ENCODE assay signal across 10 mouse cellular contexts in the genomic region with DNA sequence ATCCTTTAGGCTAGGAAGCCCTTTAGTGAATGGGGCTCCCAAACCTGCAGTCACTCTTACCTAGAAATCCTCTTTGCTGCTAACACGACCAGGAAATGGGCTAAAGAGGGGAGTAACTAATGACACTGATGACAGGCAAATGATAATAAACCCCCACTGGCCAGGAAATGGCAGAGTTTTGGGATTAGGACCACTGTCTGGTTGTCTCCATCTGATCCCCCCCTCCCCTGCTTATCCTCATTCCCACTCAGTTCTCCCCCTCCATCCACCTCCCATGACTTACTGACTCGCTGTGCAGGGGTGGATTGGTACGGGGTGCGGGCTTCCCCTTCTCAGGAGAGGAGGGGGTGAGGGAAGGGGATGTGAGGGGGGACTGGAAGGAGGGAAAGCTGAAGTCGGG. TPM values are rescaled to one million over a fixed set of nuclear protein-coding genes. Genes with fewer than 3 reads are reported as not detected.
DNase-seq lines count a peak whose midpoint lies in the region; ATAC-seq and TF ChIP-seq lines count a peak whose summit lies in the region.
"Had no signal": no experiment of that assay in that cellular context is flagged by ENCODE, and none has a peak within 500 bp of the region (broad histone marks: within the 10 kb centered on the region; RNA-seq: fewer than 3 reads in every experiment).

No protein-coding gene starts in this region.

- H3K4me2 ChIP-seq in heart, embryonic 14.5 days (ENCODE audit: low read length): peak overlapping the region; percentile 98
- peak overlapping the region; percentile 86 for H3K4me2 ChIP-seq in limb, embryonic 13.5 days (replicated peaks)
- no peak overlapping the region for H3K4me2 ChIP-seq in forebrain, embryonic 14.5 days (ENCODE audit: low read length)

- intact Hi-C loops in heart, postnatal 36 days (cut with DNase I): no loop called here

- no peak for TF ChIP-seq CTCF in spleen, adult 2 months (IDR thresholded peaks at IDR 0.05; ENCODE audit: extremely low read depth, insufficient read depth, insufficient read length, insufficient replicate concordance)

- peak overlapping the region in 1 of 2 experiments; percentile 80; a peak in 2 of 4 replicates for H3K27ac ChIP-seq in heart, embryonic 14.5 days (replicated peaks in 1 of 2; ENCODE audit: control insufficient read depth in 1 of 2, insufficient read depth in 1 of 2, low read depth in 2 of 2, low read length in 2 of 2)
- peak overlapping the region; percentile 89 for H3K27ac ChIP-seq in spleen, adult 2 months (ENCODE audit: insufficient read depth, low read length)
- H3K27ac ChIP-seq in limb, embryonic 13.5 days: no peak overlapping the region
- H3K27ac ChIP-seq in forebrain, embryonic 14.5 days (ENCODE audit: low read depth, low read length): no peak overlapping the region

- WGBS in heart, embryonic 14.5 days: 30% methylated on average over 5 of the region's 5 CpGs
- WGBS in spleen, adult 2 months: 42% methylated on average over 5 of the region's 5 CpGs
- WGBS in limb, embryonic 13.5 days: 36% methylated on average over 5 of the region's 5 CpGs
- WGBS in forebrain, embryonic 14.5 days: 27% methylated on average over 5 of the region's 5 CpGs

- H3K9me3 ChIP-seq in heart, embryonic 14.5 days (ENCODE audit: control insufficient read depth, low read length): no peaks in the 10 kb centered on the region
- H3K9me3 ChIP-seq in limb, embryonic 13.5 days: no peaks in the 10 kb centered on the region
- H3K9me3 ChIP-seq in forebrain, embryonic 14.5 days (replicated peaks; ENCODE audit: control insufficient read depth, low read length): no peaks in the 10 kb centered on the region

- H3K9ac ChIP-seq in heart, embryonic 14.5 days (ENCODE audit: low read length): no peak overlapping the region
- H3K9ac ChIP-seq in limb, embryonic 13.5 days: no peak overlapping the region
- no peak overlapping the region for H3K9ac ChIP-seq in forebrain, embryonic 14.5 days (ENCODE audit: low read length)

- peak overlapping the region in 1 of 2 experiments; percentile 67; a peak in 3 of 4 replicates for H3K4me3 ChIP-seq in heart, embryonic 14.5 days (ENCODE audit: control insufficient read depth in 1 of 2, insufficient read depth in 1 of 2, low read depth in 1 of 2, low read length in 2 of 2)
- H3K4me3 ChIP-seq in spleen, adult 2 months (ENCODE audit: extremely low read depth, insufficient read depth, insufficient read length): peak overlapping the region; percentile 88
- peak overlapping the region; percentile 66 for H3K4me3 ChIP-seq in limb, embryonic 13.5 days
- no peak overlapping the region for H3K4me3 ChIP-seq in forebrain, embryonic 14.5 days (ENCODE audit: low read depth, low read length)

- H3K36me3 ChIP-seq in heart, embryonic 14.5 days (ENCODE audit: control insufficient read depth, insufficient read depth, low read length): peaks cover 5% of the 10 kb centered on the region; the same call in 1 of the 2 replicates
- peaks cover 25% of the 10 kb centered on the region for H3K36me3 ChIP-seq in spleen, adult 2 months (ENCODE audit: control insufficient read depth, insufficient read depth, low read length)
- H3K36me3 ChIP-seq in limb, embryonic 13.5 days: no peaks in the 10 kb centered on the region
- no peaks in the 10 kb centered on the region for H3K36me3 ChIP-seq in forebrain, embryonic 14.5 days (ENCODE audit: control insufficient read depth, insufficient read depth, low read length)

- no peak for ATAC-seq in heart, embryonic 14.5 days (ENCODE audit: insufficient number of reproducible peaks, insufficient read depth, low FRiP score, low read depth)
- ATAC-seq in limb, embryonic 13.5 days (ENCODE audit: low FRiP score, low read depth): no peak
- ATAC-seq in inflammation-experienced regulatory T-cells, adult 6 months: no peak
- ATAC-seq in forebrain, embryonic 14.5 days: no peak

- peaks cover 7 to 13% of the 10 kb centered on the region in 2 experiments for H3K4me1 ChIP-seq in heart, embryonic 14.5 days (ENCODE audit: control insufficient read depth in 2 of 2, insufficient read depth in 2 of 2, low read length in 2 of 2)
- H3K4me1 ChIP-seq in spleen, adult 2 months (ENCODE audit: control insufficient read depth, insufficient read depth, insufficient read length): peaks cover 19% of the 10 kb centered on the region
- H3K4me1 ChIP-seq in limb, embryonic 13.5 days: peaks cover 37% of the 10 kb centered on the region
- H3K4me1 ChIP-seq in forebrain, embryonic 14.5 days (ENCODE audit: control insufficient read depth, insufficient read depth, low read length): peaks cover 16% of the 10 kb centered on the region

- no peak for DNase-seq in heart, postnatal 36 days
- DNase-seq in spleen, adult 2 months (ENCODE audit: low read depth in 1 of 2, low spot score in 2 of 2): no peak
- DNase-seq in spleen, postnatal 10 days (ENCODE audit: low spot score in 2 of 2): no peak
- DNase-seq in layer of hippocampus, postnatal 36 days: no peak
- DNase-seq in forebrain, embryonic 14.5 days (ENCODE audit: low spot score): no peak
- DNase-seq: gastrocnemius, postnatal 25 days had no signal

- TF ChIP-seq POLR2A in spleen, adult 2 months (IDR thresholded peaks at IDR 0.05; ENCODE audit: low read depth, low read length): no peak

- H3K27me3 ChIP-seq in heart, embryonic 14.5 days (ENCODE audit: control insufficient read depth, insufficient read depth, low read length): no peaks in the 10 kb centered on the region
- no peaks in the 10 kb centered on the region for H3K27me3 ChIP-seq in spleen, adult 2 months (ENCODE audit: control insufficient read depth, insufficient read depth, low read length)
- peaks cover 67% of the 10 kb centered on the region for H3K27me3 ChIP-seq in limb, embryonic 13.5 days
- H3K27me3 ChIP-seq in forebrain, embryonic 14.5 days (replicated peaks; ENCODE audit: control insufficient read depth, insufficient read depth, low read length): peaks cover 53% of the 10 kb centered on the region

RNA-seq across cellular contexts. Expression of a gene that starts 3.2 kb away (rescaled TPM):
- polyA plus RNA-seq in heart, embryonic 14.5 days (2014; fragmentation: Nextera tagmentation; extraction: Ambion mirVana): 3.5 and 4.5 TPM in 2 replicates
- 10 to 100 TPM; 23.8 to 27.0 TPM for total RNA-seq in heart, postnatal 36 days (2021)
- 152 and 179 TPM in 2 replicates for polyA plus RNA-seq in spleen, adult 2 months (2012; rRNA removed)
- polyA plus RNA-seq in limb, embryonic 13.5 days (2015; fragmentation: Nextera tagmentation; extraction: Ambion mirVana): 1.7 and 2.4 TPM in 2 replicates
- 1 to 10 TPM; 6.0 to 8.0 TPM for total RNA-seq in layer of hippocampus, postnatal 36 days (2021)
- polyA plus RNA-seq in inflammation-experienced regulatory T-cells, adult 6 months (2017; shearing (Covaris generic)): 1 to 10 TPM; 4.6 to 6.7 (median 5.4) TPM
- polyA plus RNA-seq in forebrain, embryonic 14.5 days (2014; fragmentation: Nextera tagmentation; extraction: Ambion mirVana): 0.61 and 0.83 TPM in 2 replicates

RNA-seq across cellular contexts. Expression of a gene that starts 9.5 kb away (rescaled TPM):
- 29.4 and 30.5 TPM in 2 replicates for polyA plus RNA-seq in heart, embryonic 14.5 days (2014; fragmentation: Nextera tagmentation; extraction: Ambion mirVana)
- 10 to 100 TPM; 10.2 to 10.8 TPM for total RNA-seq in heart, postnatal 36 days (2021)
- polyA plus RNA-seq in spleen, adult 2 months (2012; rRNA removed): 72.0 and 108 TPM in 2 replicates
- 25.8 and 29.0 TPM in 2 replicates for polyA plus RNA-seq in limb, embryonic 13.5 days (2015; fragmentation: Nextera tagmentation; extraction: Ambion mirVana)
- total RNA-seq in layer of hippocampus, postnatal 36 days (2021): 10 to 100 TPM; 23.9 to 24.4 TPM
- 10 to 100 TPM; 55.9 to 76.1 (median 57.2) TPM for polyA plus RNA-seq in inflammation-experienced regulatory T-cells, adult 6 months (2017; shearing (Covaris generic))
- polyA plus RNA-seq in forebrain, embryonic 14.5 days (2014; fragmentation: Nextera tagmentation; extraction: Ambion mirVana): 44.3 and 57.6 TPM in 2 replicates

RNA-seq across cellular contexts. Expression of a gene that starts 15.1 kb away (rescaled TPM):
- 1.6 and 2.2 TPM in 2 replicates for polyA plus RNA-seq in heart, embryonic 14.5 days (2014; fragmentation: Nextera tagmentation; extraction: Ambion mirVana)
- not detected for total RNA-seq in heart, postnatal 36 days (2021)
- polyA plus RNA-seq in spleen, adult 2 months (2012; rRNA removed): 0.35 and 0.61 TPM in 2 replicates
- 3.7 and 4.9 TPM in 2 replicates for polyA plus RNA-seq in limb, embryonic 13.5 days (2015; fragmentation: Nextera tagmentation; extraction: Ambion mirVana)
- total RNA-seq in layer of hippocampus, postnatal 36 days (2021): 10 to 100 TPM; 13.8 to 14.9 TPM
- 10 to 100 TPM in 2 of 3 experiments, 1 to 10 TPM in 1; 8.2 to 23.6 (median 14.4) TPM for polyA plus RNA-seq in inflammation-experienced regulatory T-cells, adult 6 months (2017; shearing (Covaris generic))
- 11.1 and 16.4 TPM in 2 replicates for polyA plus RNA-seq in forebrain, embryonic 14.5 days (2014; fragmentation: Nextera tagmentation; extraction: Ambion mirVana)
- total RNA-seq: adrenal gland, adult 18-20 months; gastrocnemius, postnatal 25 days had no signal

RNA-seq across cellular contexts. Expression of a gene that starts 28.8 kb away (rescaled TPM):
- 23.4 and 24.5 TPM in 2 replicates for polyA plus RNA-seq in heart, embryonic 14.5 days (2014; fragmentation: Nextera tagmentation; extraction: Ambion mirVana)
- 10 to 100 TPM; 55.0 to 55.8 TPM for total RNA-seq in heart, postnatal 36 days (2021)
- polyA plus RNA-seq in spleen, adult 2 months (2012; rRNA removed): 81.5 and 93.6 TPM in 2 replicates
- 22.0 and 24.6 TPM in 2 replicates for polyA plus RNA-seq in limb, embryonic 13.5 days (2015; fragmentation: Nextera tagmentation; extraction: Ambion mirVana)
- total RNA-seq in layer of hippocampus, postnatal 36 days (2021): 10 to 100 TPM; 57.4 to 64.6 TPM
- polyA plus RNA-seq in inflammation-experienced regulatory T-cells, adult 6 months (2017; shearing (Covaris generic)): 10 to 100 TPM; 41.2 to 45.8 (median 45.8) TPM
- polyA plus RNA-seq in forebrain, embryonic 14.5 days (2014; fragmentation: Nextera tagmentation; extraction: Ambion mirVana): 39.6 and 40.7 TPM in 2 replicates

RNA-seq across cellular contexts. Expression of a gene that starts 31.1 kb away (rescaled TPM):
- polyA plus RNA-seq in heart, embryonic 14.5 days (2014; fragmentation: Nextera tagmentation; extraction: Ambion mirVana): 33.9 and 35.8 TPM in 2 replicates
- 10 to 100 TPM; 16.0 to 18.9 TPM for total RNA-seq in heart, postnatal 36 days (2021)
- 79.5 and 111 TPM in 2 replicates for polyA plus RNA-seq in spleen, adult 2 months (2012; rRNA removed)
- polyA plus RNA-seq in limb, embryonic 13.5 days (2015; fragmentation: Nextera tagmentation; extraction: Ambion mirVana): 73.1 and 73.4 TPM in 2 replicates
- total RNA-seq in layer of hippocampus, postnatal 36 days (2021): 10 to 100 TPM; 28.6 to 28.7 TPM
- 100 to 1,000 TPM in 2 of 3 experiments, 10 to 100 TPM in 1; 65.5 to 124 (median 103) TPM for polyA plus RNA-seq in inflammation-experienced regulatory T-cells, adult 6 months (2017; shearing (Covaris generic))
- polyA plus RNA-seq in forebrain, embryonic 14.5 days (2014; fragmentation: Nextera tagmentation; extraction: Ambion mirVana): 49.4 and 53.9 TPM in 2 replicates

Comparison
In these comparisons a context has a peak if more than half of its experiments do, and no peak if none do; other contexts are left out.
1. RNA of a gene that starts 3.2 kb away (polyA plus RNA-seq): 152 to 179 TPM in spleen, adult 2 months; 4.6 to 6.7 TPM in inflammation-experienced regulatory T-cells, adult 6 months, 3.5 to 4.5 TPM in heart, embryonic 14.5 days, 1.7 to 2.4 TPM in limb, embryonic 13.5 days and 0.61 to 0.83 TPM in forebrain, embryonic 14.5 days; every median in the first group is over 10 times any median in the second.